Mouse (Mus musculus): ENCODE measurements around the gene 4930512M02Rik.

- TF ChIP-seq POLR2A (IDR thresholded peaks at IDR 0.05; ENCODE audit: low read depth, low read length) (no peak), CTCF (IDR thresholded peaks at IDR 0.05; ENCODE audit: extremely low read depth, insufficient read depth, insufficient read length, insufficient replicate concordance) (no peak)
Measured at GRCm38 (mm10) chr11:11672974-11673373, 45.3 kb upstream of the 4930512M02Rik start.
